ENCODE assay signal across 8 mouse cellular contexts in the genomic region with DNA sequence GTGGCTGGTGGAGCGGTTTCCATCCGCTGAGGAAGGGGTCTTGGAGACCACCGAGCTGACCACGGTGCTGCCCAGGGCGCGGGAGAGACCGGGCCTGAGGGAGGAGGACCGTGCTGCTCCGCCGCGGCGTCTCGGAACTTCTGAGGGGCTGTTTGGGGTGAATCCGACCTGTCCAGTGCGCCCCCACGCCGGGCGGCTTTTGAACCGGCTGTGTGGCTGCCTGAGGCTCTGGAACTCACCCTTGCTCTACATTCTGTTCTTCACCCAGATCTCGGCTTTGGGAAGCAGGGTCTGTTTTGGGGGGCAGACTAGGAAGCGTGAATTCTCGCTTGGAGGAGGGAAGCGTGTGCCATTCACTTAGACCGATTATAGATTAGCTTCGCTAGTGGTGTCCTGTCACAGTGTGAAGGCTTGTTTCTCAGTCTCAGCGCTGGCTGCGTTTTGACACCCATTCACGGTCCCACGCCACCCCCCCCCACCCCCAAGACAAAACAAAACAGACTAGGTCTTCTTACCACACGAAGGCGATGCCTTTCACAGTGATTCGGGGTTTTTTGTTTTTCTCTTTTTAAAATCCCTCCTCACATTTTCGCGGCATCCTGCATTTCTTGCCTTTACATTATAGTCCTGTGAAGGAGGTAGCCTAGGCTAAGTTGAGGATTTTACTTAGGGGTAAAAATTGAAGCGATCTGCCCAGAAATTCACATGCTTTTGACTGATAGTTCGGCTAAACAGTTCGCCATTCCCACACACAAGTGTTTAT. TPM values are rescaled to one million over a fixed set of nuclear protein-coding genes. Genes with fewer than 3 reads are reported as not detected.
DNase-seq lines count a peak whose midpoint lies in the region; ATAC-seq and TF ChIP-seq lines count a peak whose summit lies in the region.

No protein-coding gene starts in this region.

- 0 out of 2 replicates have a peak, but pooled peaks have one; percentile 7 for ATAC-seq in common myeloid progenitor, adult 5-6 weeks (replicated peaks; ENCODE audit: low read depth, poor library complexity, severe bottlenecking)

- TF ChIP-seq CTCF in C2C12 (IDR thresholded peaks at IDR 0.05; ENCODE audit: control insufficient read depth, insufficient read depth, insufficient read length), result no peak

- H3K36me3 ChIP-seq in C2C12 (ENCODE audit: control insufficient read depth, insufficient read depth) (no peaks in the 10 kb centered on the region), macrophage (ENCODE audit: inconsistent target) (no peaks in the 10 kb centered on the region)

- H3K79me2 ChIP-seq in C2C12 (ENCODE audit: control insufficient read depth, insufficient read depth) (peaks cover 54% of the 10 kb centered on the region), macrophage (ENCODE audit: inconsistent target) (peaks cover 52% of the 10 kb centered on the region)

- H3K27me3 ChIP-seq in C2C12 (ENCODE audit: control insufficient read depth, insufficient read depth, insufficient read length), result no peaks in the 10 kb centered on the region

- intact Hi-C loops in gastrocnemius, postnatal 36 days (cut with DNase I), result no loop called here

- peak; percentile 45 for DNase-seq in gastrocnemius, postnatal 10 days
- DNase-seq in gastrocnemius, postnatal 36 days, result no peak
- DNase-seq in induced T-regulatory cell, adult 2 months (ENCODE audit: low read depth), result peak; percentile 80
- DNase-seq in yolk sac, embryonic 10.5 days (ENCODE audit: low spot score), result peak; percentile 37
- no peak for DNase-seq in layer of hippocampus, adult 11-12 months (ENCODE audit: low spot score)

- peak overlapping the region; percentile 95 for H3K4me3 ChIP-seq in C2C12 (ENCODE audit: insufficient read depth, poor library complexity, severe bottlenecking)
- peak overlapping the region; percentile 68 for H3K4me3 ChIP-seq in macrophage (ENCODE audit: inconsistent target)

- H3ac ChIP-seq in C2C12 (ENCODE audit: control insufficient read depth, insufficient read length, low read depth), result peak overlapping the region; percentile 89

- H3K79me3 ChIP-seq in C2C12 (ENCODE audit: low read depth), result peaks cover 33% of the 10 kb centered on the region

- WGBS in macrophage (ENCODE audit: missing documents), result 7% methylated on average over 36 of the region's 37 CpGs

- H3K27ac ChIP-seq in macrophage, result peak overlapping the region; percentile 61

TF ChIP-seq in C2C12, 6 proteins besides CTCF, POLR2A, EP300 and RAD21:
- no peak for TF ChIP-seq CEBPB (IDR thresholded peaks at IDR 0.05; ENCODE audit: low read depth)
- no peak for TF ChIP-seq MYOD1 (IDR thresholded peaks at IDR 0.05; ENCODE audit: control insufficient read depth, insufficient read length, low read depth)
- TF ChIP-seq MYOG (IDR thresholded peaks at IDR 0.05; ENCODE audit: control insufficient read depth, extremely low read depth, insufficient read length), result no peak
- no peak for TF ChIP-seq USF1 (IDR thresholded peaks at IDR 0.05; ENCODE audit: low read depth)
- no peak for TF ChIP-seq MAX (IDR thresholded peaks at IDR 0.05)
- TF ChIP-seq FOSL1 (IDR thresholded peaks at IDR 0.05; ENCODE audit: insufficient read depth, low read length, poor library complexity, severe bottlenecking), result no peak

RNA-seq across cellular contexts. Expression of a gene that starts 0.6 kb away (rescaled TPM):
- total RNA-seq in gastrocnemius, postnatal 10 days (2021), result 10 to 100 TPM; 45.6 to 50.8 TPM
- total RNA-seq in gastrocnemius, postnatal 36 days (2021), result 10 to 100 TPM; 59.6 to 67.3 TPM
- polyA plus RNA-seq in C2C12 (2012; fragmentation: generic; extraction: Trizol) (24.6 TPM), macrophage (2018) (12.7 to 31.2 TPM (median 22.5 TPM) in 3 replicates)
- total RNA-seq in common myeloid progenitor, adult 5-6 weeks (2017), result 25.9 and 38.9 TPM in 2 replicates
- total RNA-seq in macrophage (2018; cell fraction: chromatin; rRNA removed), result 10 to 100 TPM in 24 of 26 experiments, 1 to 10 TPM in 2; 4.4 to 24.1 (median 15.4) TPM
- total RNA-seq in macrophage (2018; cell fraction: cytosol; rRNA removed), result 10 to 100 TPM; 17.5 to 30.8 (median 23.0) TPM
- total RNA-seq in macrophage (2018; cell fraction: nucleus; rRNA removed), result 10 to 100 TPM in 24 of 26 experiments, 1 to 10 TPM in 2; 7.4 to 24.5 (median 15.1) TPM

RNA-seq across cellular contexts. Expression of a gene that starts 14.0 kb away (rescaled TPM):
- total RNA-seq in gastrocnemius, postnatal 10 days (2021), result 100 to 1,000 TPM; 133 to 145 TPM
- total RNA-seq in gastrocnemius, postnatal 36 days (2021), result 100 to 1,000 TPM; 113 to 124 TPM
- polyA plus RNA-seq in C2C12 (2012; fragmentation: generic; extraction: Trizol), result 90.1 TPM
- 62.9 and 99.9 TPM in 2 replicates for total RNA-seq in common myeloid progenitor, adult 5-6 weeks (2017)
- total RNA-seq in macrophage (2018; cell fraction: chromatin; rRNA removed), result 100 to 1,000 TPM; 153 to 844 (median 245) TPM
- 100 to 1,000 TPM; 244 to 445 (median 281) TPM for total RNA-seq in macrophage (2018; cell fraction: cytosol; rRNA removed)
- total RNA-seq in macrophage (2018; cell fraction: nucleus; rRNA removed), result 100 to 1,000 TPM; 144 to 511 (median 182) TPM
- polyA plus RNA-seq in macrophage (2018), result 284 to 395 TPM (median 322 TPM) in 3 replicates

Comparison
In these comparisons a context has a peak if more than half of its experiments do, and no peak if none do; other contexts are left out.
1. DNase-seq: peak in gastrocnemius, postnatal 10 days (single experiment), induced T-regulatory cell, adult 2 months (single experiment) and yolk sac, embryonic 10.5 days (single experiment); none in gastrocnemius, postnatal 36 days (0 of 2) and layer of hippocampus, adult 11-12 months (single experiment).